Mouse (Mus musculus) kidney, embryonic 14.5 days (tissue): Measurements from ENCODE around the gene Gstm5. TPM values are rescaled to one million over a fixed set of nuclear protein-coding genes. Genes with fewer than 3 reads are reported as not detected.
A peak's percentile ranks its signal among the peaks of the same experiment; 100 is the strongest.

ENCODE experiments used
- ATAC-seq: fragments of 200-750 bp; cut with Nextera tagmentation; 2 replicates; pipeline ENCODE4 v1.8.0; 2017; ENCODE audit warnings: moderate number of reproducible peaks, mild to moderate bottlenecking, moderate TSS enrichment, moderate library complexity; ENCODE audit not compliant: low FRiP score, low TSS enrichment
- H3K27ac ChIP-seq: fragments of 300-500 bp; sonication (generic); 2 replicates; pipeline ENCODE4 v1.5.1; 2014; ENCODE audit warnings: low read depth, mild to moderate bottlenecking, low read length, moderate library complexity, mixed read lengths
- H3K27me3 ChIP-seq: fragments of 300-500 bp; sonication (generic); 2 replicates; pipeline ENCODE4 v1.6.1; 2014; ENCODE audit warnings: mild to moderate bottlenecking, low read length; ENCODE audit not compliant: control insufficient read depth, insufficient read depth
- H3K36me3 ChIP-seq: fragments of 300-500 bp; sonication (generic); 2 replicates; pipeline ENCODE4 v1.6.1; 2014; ENCODE audit warnings: low read length, mixed read lengths; ENCODE audit not compliant: control insufficient read depth, insufficient read depth
- H3K4me1 ChIP-seq: fragments of 300-500 bp; sonication (generic); 2 replicates; pipeline ENCODE4 v1.6.1; 2014; ENCODE audit warnings: low read length, mixed read lengths; ENCODE audit not compliant: control insufficient read depth, insufficient read depth
- H3K4me2 ChIP-seq: fragments of 300-500 bp; sonication (generic); replicated peaks from 2 replicates; pipeline ENCODE4 v1.6.1; 2014; ENCODE audit warnings: low read depth, mild to moderate bottlenecking, low read length
- H3K4me3 ChIP-seq: fragments of 300-500 bp; sonication (generic); 2 replicates; pipeline ENCODE4 v1.5.1; 2014; ENCODE audit warnings: mild to moderate bottlenecking, low read length
- H3K9ac ChIP-seq: fragments of 300-500 bp; sonication (generic); 2 replicates; pipeline ENCODE4 v1.6.1; 2014; ENCODE audit warnings: low read depth, mild to moderate bottlenecking, low read length, moderate library complexity
- H3K9me3 ChIP-seq: fragments of 300-500 bp; sonication (generic); 2 replicates; pipeline ENCODE4 v1.6.1; 2016; ENCODE audit warnings: low read length; ENCODE audit not compliant: control insufficient read depth
- WGBS: fragments of 180-500 bp; shearing (Covaris S2); extraction: QIAGEN DNeasy Blood & Tissue Kit; methylation state at CpG from one replicate; pipeline ENCODE4 v1.1.7; 2014; 5-methylcytosine and 5-hydroxymethylcytosine counted together
- polyA plus RNA-seq: library from polyadenylated mRNA; unstranded; fragments of >200 nt; fragmentation: Nextera tagmentation; extraction: Ambion mirVana; gene quantifications from 2 replicates; pipeline ENCODE4 v1.2.1, GENCODE M21; 2014

The Gstm5 gene
- polyA plus RNA-seq, 1 experiment from 2014 or later, result 174 TPM

DNA sequence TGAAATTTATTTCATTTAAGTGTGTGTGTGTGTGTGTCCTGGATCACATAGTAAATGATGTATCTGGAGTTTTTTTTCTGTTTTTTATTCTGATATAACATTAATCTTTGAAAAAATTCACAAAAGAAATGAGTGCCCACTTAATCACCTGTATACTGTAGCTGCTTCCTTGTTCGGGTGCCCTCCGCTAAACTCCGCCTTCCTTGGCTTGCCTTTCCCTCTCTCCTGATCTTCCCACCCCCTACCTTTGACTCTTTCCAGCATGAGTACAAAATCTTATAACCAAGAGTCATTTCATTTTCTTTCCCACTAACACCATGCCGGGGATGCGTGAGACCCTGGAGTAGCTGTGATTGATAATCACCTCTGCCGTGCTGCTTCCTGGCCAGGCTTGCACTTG lies 36.5 kb downstream of the Gstm5 start:
- H3K36me3 ChIP-seq, result no peaks in the 10 kb centered on the region
- no peaks in the 10 kb centered on the region for H3K27me3 ChIP-seq
- peaks cover 7% of the 10 kb centered on the region; the same call in 1 of the 2 replicates for H3K4me1 ChIP-seq
- H3K27ac ChIP-seq, result no peak overlapping the region
- H3K4me3 ChIP-seq, result no peak overlapping the region
- ATAC-seq, result no peak
- WGBS, result 80% methylated on average over 6 of the region's 6 CpGs
- H3K9me3 ChIP-seq, result no peaks in the 10 kb centered on the region
- H3K9ac ChIP-seq, result no peak overlapping the region
- H3K4me2 ChIP-seq, result no peak overlapping the region

DNA sequence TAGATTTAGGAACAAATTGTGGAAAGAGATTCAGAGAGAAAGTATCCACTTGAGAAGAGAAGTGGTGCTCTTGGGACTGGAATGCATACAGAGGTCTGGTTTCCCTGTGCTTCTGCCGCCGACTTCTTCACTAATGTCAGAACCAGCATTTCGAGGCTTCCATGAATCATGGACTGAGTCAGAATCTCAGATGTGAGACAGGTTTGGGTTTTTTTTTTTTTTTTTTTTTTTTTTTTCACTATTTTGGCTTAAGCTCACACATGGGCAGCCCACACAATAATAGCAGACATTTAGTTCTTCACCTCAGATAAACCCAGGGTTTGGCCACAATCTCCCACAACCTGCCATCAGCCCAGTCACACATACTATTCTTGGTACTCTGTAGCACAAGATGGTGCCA lies 39.6 kb downstream of the Gstm5 start:
- H3K27me3 ChIP-seq, result no peaks in the 10 kb centered on the region
- H3K9ac ChIP-seq, result no peak overlapping the region
- no peak overlapping the region for H3K4me2 ChIP-seq
- H3K36me3 ChIP-seq, result no peaks in the 10 kb centered on the region
- H3K9me3 ChIP-seq, result no peaks in the 10 kb centered on the region
- ATAC-seq, result no peak
- no peak overlapping the region for H3K4me3 ChIP-seq
- no peaks in the 10 kb centered on the region for H3K4me1 ChIP-seq
- WGBS, result 84% methylated on average over 3 of the region's 3 CpGs
- no peak overlapping the region for H3K27ac ChIP-seq

DNA sequence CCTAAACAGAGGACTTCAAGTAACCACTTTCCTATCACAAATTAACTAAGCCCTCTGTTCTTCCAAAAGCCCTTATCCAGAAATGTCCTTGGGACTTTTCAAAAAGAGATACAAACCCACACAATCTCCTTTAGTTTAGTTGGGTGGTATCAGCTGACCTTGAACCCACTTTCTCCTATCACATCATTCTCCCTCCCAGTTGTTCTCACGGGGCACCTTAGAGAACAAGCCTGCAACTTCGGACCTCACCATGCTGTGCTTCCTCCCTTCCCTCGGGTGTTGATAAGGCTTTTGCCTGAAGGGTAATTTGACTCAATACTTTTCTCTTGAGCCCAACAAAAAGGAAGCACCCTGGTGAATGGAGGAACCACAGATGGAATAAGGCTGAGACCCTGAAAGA lies 40.3 kb downstream of the Gstm5 start:
- no peak overlapping the region for H3K27ac ChIP-seq
- no peaks in the 10 kb centered on the region for H3K27me3 ChIP-seq
- H3K4me1 ChIP-seq, result no peaks in the 10 kb centered on the region
- 63% methylated on average over 3 of the region's 3 CpGs for WGBS
- H3K9ac ChIP-seq, result no peak overlapping the region
- no peak for ATAC-seq
- no peaks in the 10 kb centered on the region for H3K9me3 ChIP-seq
- no peaks in the 10 kb centered on the region for H3K36me3 ChIP-seq
- no peak overlapping the region for H3K4me3 ChIP-seq
- H3K4me2 ChIP-seq, result no peak overlapping the region

DNA sequence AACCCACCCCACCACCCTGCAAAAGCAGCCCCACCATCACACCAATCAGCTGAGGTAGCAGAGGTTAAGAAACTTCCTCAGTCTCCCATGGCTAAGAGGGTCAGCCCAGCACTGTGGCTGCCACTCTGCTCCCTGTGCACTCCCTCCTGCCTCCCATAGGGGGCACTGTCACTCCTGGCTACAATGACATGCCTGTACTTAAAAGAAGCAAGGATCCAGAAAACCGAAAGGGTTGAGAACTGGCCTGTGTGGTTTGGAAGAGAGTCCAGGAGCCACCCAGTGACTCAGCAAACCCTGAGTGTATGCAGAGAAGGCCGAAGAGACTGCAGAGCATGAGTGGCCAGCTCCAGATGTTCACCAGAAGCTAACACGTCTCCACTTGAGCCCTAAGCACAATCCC lies 43.8 kb downstream of the Gstm5 start:
- no peak overlapping the region for H3K27ac ChIP-seq
- no peak overlapping the region for H3K9ac ChIP-seq
- no peak overlapping the region for H3K4me3 ChIP-seq
- 41% methylated on average over 3 of the region's 3 CpGs for WGBS
- H3K4me1 ChIP-seq, result peaks cover 7% of the 10 kb centered on the region
- peak; percentile 20; the same call in 1 of the 2 replicates for ATAC-seq
- H3K4me2 ChIP-seq, result no peak overlapping the region
- H3K36me3 ChIP-seq, result no peaks in the 10 kb centered on the region
- H3K27me3 ChIP-seq, result no peaks in the 10 kb centered on the region
- no peaks in the 10 kb centered on the region for H3K9me3 ChIP-seq

DNA sequence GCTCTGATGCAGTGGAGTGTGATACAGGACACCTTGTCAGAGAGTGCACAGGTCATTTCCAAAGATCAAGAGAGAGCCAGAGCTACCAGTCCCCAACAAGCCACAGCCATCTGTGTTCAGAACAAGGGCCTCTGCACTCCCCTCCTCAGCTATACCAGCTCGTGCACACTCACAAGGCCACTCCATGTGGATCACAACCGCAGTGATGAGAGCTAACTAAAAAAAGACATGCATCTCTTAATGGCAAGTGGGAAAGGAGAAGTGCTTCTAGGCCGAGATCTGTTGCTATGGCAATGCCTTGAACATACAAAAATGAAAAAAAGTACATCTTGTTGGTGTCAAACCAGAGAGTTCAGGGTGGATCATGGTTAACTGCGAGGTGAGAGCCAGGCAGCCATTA lies 44.2 kb downstream of the Gstm5 start:
- H3K9ac ChIP-seq, result no peak overlapping the region
- 82% methylated on average over 4 of the region's 4 CpGs for WGBS
- no peak overlapping the region for H3K4me2 ChIP-seq
- no peaks in the 10 kb centered on the region for H3K36me3 ChIP-seq
- no peak for ATAC-seq
- H3K27me3 ChIP-seq, result no peaks in the 10 kb centered on the region
- no peaks in the 10 kb centered on the region for H3K9me3 ChIP-seq
- no peak overlapping the region for H3K4me3 ChIP-seq
- peaks cover 7% of the 10 kb centered on the region for H3K4me1 ChIP-seq
- no peak overlapping the region for H3K27ac ChIP-seq

DNA sequence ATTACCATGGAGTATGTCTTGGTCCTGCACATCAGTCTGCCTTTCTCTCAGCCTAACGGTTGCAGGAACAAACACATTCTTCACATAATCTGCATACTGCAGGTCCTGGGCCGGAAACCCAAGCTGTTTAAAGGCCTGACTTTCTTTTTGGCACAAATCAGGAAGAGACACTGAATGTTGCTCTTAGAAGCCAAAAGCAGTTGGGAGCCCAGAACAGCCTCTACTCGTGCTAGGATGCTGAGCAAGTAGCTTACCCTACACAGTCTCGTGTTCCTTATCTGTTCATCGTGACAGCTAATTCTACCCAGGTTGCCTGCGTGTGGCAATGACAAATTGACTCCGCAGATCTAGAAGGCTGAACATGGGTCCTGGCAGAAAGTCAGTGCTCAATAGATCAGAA lies 44.9 kb downstream of the Gstm5 start:
- Histone ChIP-seq H3K9ac (no peak overlapping the region), H3K4me2 (no peak overlapping the region), H3K27ac (no peak overlapping the region), H3K4me1 (peaks cover 7% of the 10 kb centered on the region), H3K27me3 (no peaks in the 10 kb centered on the region), H3K4me3 (no peak overlapping the region), H3K9me3 (no peaks in the 10 kb centered on the region), H3K36me3 (no peaks in the 10 kb centered on the region)
- WGBS, result 79% methylated on average over 7 of the region's 7 CpGs
- no peak for ATAC-seq

DNA sequence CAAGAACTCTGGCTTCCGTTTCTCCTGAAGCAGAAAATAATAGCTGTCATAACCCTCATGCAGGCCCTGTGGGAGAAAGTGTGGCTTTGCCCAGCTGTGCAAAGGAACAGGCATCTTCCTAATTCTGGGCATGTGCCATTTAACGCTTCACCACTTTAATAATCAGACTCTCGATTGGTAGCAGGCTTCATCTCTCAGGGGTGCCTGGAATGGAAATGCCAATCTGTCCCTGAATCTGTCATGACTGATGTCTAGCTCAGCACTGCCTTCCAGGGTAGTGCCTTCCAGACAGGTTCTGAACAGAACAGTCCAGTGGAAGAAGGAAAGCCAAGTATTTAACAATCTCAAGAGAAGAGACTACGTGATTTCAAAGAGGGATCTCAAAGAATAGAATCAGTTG lies 45.6 kb downstream of the Gstm5 start:
- Histone ChIP-seq H3K9me3 (no peaks in the 10 kb centered on the region), H3K27me3 (no peaks in the 10 kb centered on the region), H3K4me3 (no peak overlapping the region), H3K36me3 (no peaks in the 10 kb centered on the region), H3K4me1 (peaks cover 7% of the 10 kb centered on the region), H3K4me2 (no peak overlapping the region), H3K27ac (no peak overlapping the region), H3K9ac (no peak overlapping the region)
- ATAC-seq, result no peak
- WGBS, result 75% methylated on average over 4 of the region's 4 CpGs

DNA sequence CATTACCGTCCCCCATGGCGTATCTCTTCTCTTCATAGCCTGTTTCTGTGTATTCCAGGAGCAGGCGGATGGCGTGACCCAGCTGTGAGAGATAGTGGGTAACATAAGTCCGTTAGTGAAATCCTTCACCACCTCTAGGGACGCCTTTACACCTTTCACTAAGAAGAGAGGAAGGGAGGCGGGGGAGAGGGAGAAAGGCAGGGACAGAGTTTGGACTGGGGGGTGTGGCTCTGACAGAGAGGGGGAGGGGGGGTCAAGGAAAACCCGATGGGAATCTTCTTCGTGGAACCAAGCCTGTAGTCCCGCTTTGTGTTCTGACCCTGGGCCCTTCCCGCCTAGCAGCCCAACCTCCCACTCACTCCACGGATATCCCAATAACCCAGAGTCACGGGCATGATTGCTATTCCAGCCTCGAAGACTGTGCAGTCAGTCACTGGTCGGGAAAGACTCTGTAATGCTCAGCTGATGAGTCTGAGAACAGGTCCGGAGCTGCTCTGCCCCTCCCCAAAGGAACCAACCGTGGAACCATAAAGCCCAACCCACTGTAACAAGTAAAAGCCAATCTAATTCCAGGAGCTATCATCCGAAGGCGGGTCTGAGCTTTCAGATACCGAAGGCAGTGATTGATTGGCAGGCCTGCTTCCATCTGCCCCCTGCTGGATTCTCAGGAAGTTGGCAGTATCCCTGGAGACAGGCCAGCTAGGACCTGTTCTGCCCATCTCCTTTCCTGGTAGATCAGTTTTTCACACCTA lies 47.8 kb downstream of the Gstm5 start, which contains the start of gene Gstm6:
TSS of gene Gstm6 (minus strand) at position 511 of the 752 bp plus-strand sequence.
- H3K4me3 ChIP-seq, result peak within 1 kb of the TSS; percentile 28
- no peaks in the 10 kb centered on the region for H3K27me3 ChIP-seq
- peaks cover 7% of the 10 kb centered on the region for H3K4me1 ChIP-seq
- 0 out of 2 replicates have a peak within 1 kb of the TSS, but pooled peaks have one; percentile 28 for H3K9ac ChIP-seq
- no peak within 1 kb of the TSS for H3K27ac ChIP-seq
- ATAC-seq, result peak; percentile 89
- no peaks in the 10 kb centered on the region for H3K9me3 ChIP-seq
- H3K36me3 ChIP-seq, result no peaks in the 10 kb centered on the region
- WGBS, result 10% methylated on average over 20 of the region's 20 CpGs
- peak within 1 kb of the TSS; percentile 49 for H3K4me2 ChIP-seq

DNA sequence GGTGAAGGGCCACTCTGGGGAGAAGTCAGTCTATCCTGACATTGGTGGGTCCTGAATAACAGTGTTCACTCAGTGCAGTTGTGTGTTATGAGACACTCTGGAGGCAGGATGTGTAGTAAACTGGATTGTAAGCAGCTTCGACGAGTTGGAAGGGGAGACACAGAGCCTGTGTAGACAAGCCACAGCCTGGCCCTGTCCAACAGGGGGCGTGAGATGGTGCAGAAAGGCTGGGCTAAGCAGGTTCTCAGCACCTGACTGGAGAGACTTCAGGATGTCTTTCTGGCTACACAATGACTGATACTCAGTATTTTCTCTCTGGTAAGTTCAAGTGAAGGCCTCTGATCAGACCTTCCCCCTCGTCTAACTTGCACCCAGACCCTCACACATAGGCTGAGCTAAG lies 50.1 kb downstream of the Gstm5 start:
- Histone ChIP-seq H3K27ac (no peak overlapping the region), H3K9ac (no peak overlapping the region), H3K9me3 (no peaks in the 10 kb centered on the region), H3K4me1 (peaks cover 7% of the 10 kb centered on the region), H3K36me3 (no peaks in the 10 kb centered on the region), H3K27me3 (no peaks in the 10 kb centered on the region), H3K4me3 (no peak overlapping the region), H3K4me2 (no peak overlapping the region)
- ATAC-seq, result no peak
- WGBS, result 66% methylated on average over 4 of the region's 4 CpGs
